Mouse (Mus musculus) embryonic facial prominence, embryonic 11.5 days (tissue): ENCODE data around the gene Hpn. TPM values are rescaled to one million over a fixed set of nuclear protein-coding genes. Genes with fewer than 3 reads are reported as not detected.

Source experiments
- ATAC-seq: fragments of 200-750 bp; cut with Nextera tagmentation; replicated peaks from 2 replicates; pipeline ENCODE4 v1.8.0; 2017; ENCODE audit warnings: low read depth; ENCODE audit not compliant: insufficient number of reproducible peaks, low FRiP score, low TSS enrichment
- DNase-seq: peaks from one replicate; pipeline ENCODE4 v3.0.0-alpha.2; 2015; ENCODE audit warnings: low spot score
- H3K27ac ChIP-seq: fragments of 300-500 bp; sonication (generic); replicated peaks from 2 replicates; pipeline ENCODE4 v1.5.1; 2014; ENCODE audit warnings: mild to moderate bottlenecking, low read depth, low read length, control low read depth
- H3K27me3 ChIP-seq: fragments of 300-500 bp; sonication (generic); 2 replicates; pipeline ENCODE4 v1.6.1; 2014; ENCODE audit warnings: mild to moderate bottlenecking, low read length, moderate library complexity, mixed read lengths; ENCODE audit not compliant: control insufficient read depth, insufficient read depth
- H3K36me3 ChIP-seq: fragments of 300-500 bp; sonication (generic); replicated peaks from 2 replicates; pipeline ENCODE4 v1.6.1; 2014; ENCODE audit warnings: low read depth, mild to moderate bottlenecking, low read length, moderate library complexity, mixed read lengths; ENCODE audit not compliant: control insufficient read depth, insufficient read depth
- H3K4me1 ChIP-seq: fragments of 300-500 bp; sonication (generic); 2 replicates; pipeline ENCODE4 v1.6.1; 2014; ENCODE audit warnings: low read length, mixed read lengths; ENCODE audit not compliant: control insufficient read depth, insufficient read depth
- H3K4me2 ChIP-seq: fragments of 300-500 bp; sonication (generic); 2 replicates; pipeline ENCODE4 v1.6.1; 2014; ENCODE audit warnings: low read depth, mild to moderate bottlenecking, control low read depth, low read length, moderate library complexity
- H3K4me3 ChIP-seq: fragments of 300-500 bp; sonication (generic); 2 replicates; pipeline ENCODE4 v1.5.1; 2014; ENCODE audit warnings: low read depth, low read length, control low read depth
- H3K9ac ChIP-seq: fragments of 300-500 bp; sonication (generic); replicated peaks from 2 replicates; pipeline ENCODE4 v1.6.1; 2014; ENCODE audit warnings: mild to moderate bottlenecking, control low read depth, low read length
- H3K9me3 ChIP-seq: fragments of 300-500 bp; sonication (generic); replicated peaks from 2 replicates; pipeline ENCODE4 v1.6.1; 2016; ENCODE audit warnings: mild to moderate bottlenecking, low read length, inconsistent platforms, mixed read lengths; ENCODE audit not compliant: control insufficient read depth
- WGBS: fragments of 180-500 bp; shearing (Covaris S2); extraction: QIAGEN DNeasy Blood & Tissue Kit; methylation state at CpG from one replicate; pipeline ENCODE4 v1.1.7; 2014; 5-methylcytosine and 5-hydroxymethylcytosine counted together
- polyA plus RNA-seq: library from polyadenylated mRNA; unstranded; fragments of >200 nt; fragmentation: Nextera tagmentation; extraction: Ambion mirVana; gene quantifications from 2 replicates; pipeline ENCODE4 v1.2.1, GENCODE M21; 2014

The Hpn gene
- 2.2 and 3.6 TPM in 2 replicates for polyA plus RNA-seq

GRCm38 (mm10) chr7:31115182-31115581 is at the start of gene Hpn:
Gene Hpn, minus strand, starts transcription at chr7:31115290.
- no peak within 1 kb of the TSS for H3K27ac ChIP-seq
- no peaks in the 10 kb centered on the region for H3K36me3 ChIP-seq
- H3K27me3 ChIP-seq, result peaks cover 2% of the 10 kb centered on the region; the same call in 1 of the 2 replicates
- 15% methylated on average over 15 of the region's 15 CpGs for WGBS
- peaks cover 3% of the 10 kb centered on the region; the same call in 1 of the 2 replicates for H3K4me1 ChIP-seq
- DNase-seq (no peak), ATAC-seq (peak; percentile 19; the same call in 1 of the 2 replicates)
- no peaks in the 10 kb centered on the region for H3K9me3 ChIP-seq
- peak within 1 kb of the TSS; percentile 26; the same call in 1 of the 2 replicates for H3K4me2 ChIP-seq
- H3K9ac ChIP-seq, result peak within 1 kb of the TSS; percentile 22; the same call in 1 of the 2 replicates
- no peak within 1 kb of the TSS; the same call in 1 of the 2 replicates for H3K4me3 ChIP-seq

GRCm38 (mm10) chr7:31164748-31165147 is 49.7 kb upstream of the Hpn start:
- ATAC-seq, result no peak

GRCm38 (mm10) chr7:31163666-31164577 is 48.8 kb upstream of the Hpn start:
- Histone ChIP-seq H3K9ac (no peak overlapping the region), H3K27ac (no peak overlapping the region), H3K36me3 (no peaks in the 10 kb centered on the region), H3K27me3 (no peaks in the 10 kb centered on the region), H3K4me3 (no peak overlapping the region), H3K4me2 (no peak overlapping the region), H3K9me3 (no peaks in the 10 kb centered on the region), H3K4me1 (no peaks in the 10 kb centered on the region)
- ATAC-seq, result no peak
- WGBS, result 66% methylated on average over 3 of the region's 3 CpGs
- no peak for DNase-seq

More at GRCm38 (mm10) chr7:31164748-31165147, 49.7 kb upstream of the Hpn start:
- 76% methylated on average over 1 of the region's 1 CpGs for WGBS
- DNase-seq, result no peak
- H3K9me3 ChIP-seq, result no peaks in the 10 kb centered on the region
- H3K36me3 ChIP-seq, result no peaks in the 10 kb centered on the region
- H3K27ac ChIP-seq, result no peak overlapping the region
- no peak overlapping the region for H3K4me2 ChIP-seq
- H3K4me3 ChIP-seq, result no peak overlapping the region
- H3K4me1 ChIP-seq, result no peaks in the 10 kb centered on the region
- no peak overlapping the region for H3K9ac ChIP-seq
- H3K27me3 ChIP-seq, result no peaks in the 10 kb centered on the region

GRCm38 (mm10) chr7:31162324-31162723 is 47.2 kb upstream of the Hpn start:
- WGBS, result 73% methylated on average over 11 of the region's 11 CpGs
- Histone ChIP-seq H3K9me3 (no peaks in the 10 kb centered on the region), H3K4me1 (no peaks in the 10 kb centered on the region), H3K27me3 (no peaks in the 10 kb centered on the region), H3K27ac (no peak overlapping the region), H3K9ac (no peak overlapping the region), H3K36me3 (no peaks in the 10 kb centered on the region), H3K4me3 (no peak overlapping the region), H3K4me2 (no peak overlapping the region)
- ATAC-seq (no peak), DNase-seq (no peak)

GRCm38 (mm10) chr7:31161831-31162230 is 46.7 kb upstream of the Hpn start:
- Histone ChIP-seq H3K9me3 (no peaks in the 10 kb centered on the region), H3K9ac (no peak overlapping the region), H3K4me3 (no peak overlapping the region), H3K27me3 (no peaks in the 10 kb centered on the region), H3K36me3 (no peaks in the 10 kb centered on the region), H3K27ac (no peak overlapping the region), H3K4me1 (no peaks in the 10 kb centered on the region), H3K4me2 (no peak overlapping the region)
- ATAC-seq (no peak), DNase-seq (no peak)
- 49% methylated on average over 3 of the region's 3 CpGs for WGBS

- no peak overlapping the region for H3K4me3 ChIP-seq
- no peak overlapping the region for H3K9ac ChIP-seq
- no peaks in the 10 kb centered on the region for H3K9me3 ChIP-seq
- no peaks in the 10 kb centered on the region for H3K4me1 ChIP-seq
- no peaks in the 10 kb centered on the region for H3K36me3 ChIP-seq
- DNase-seq (no peak), ATAC-seq (no peak)
- 73% methylated on average over 3 of the region's 3 CpGs for WGBS
- H3K27ac ChIP-seq, result no peak overlapping the region
- no peaks in the 10 kb centered on the region for H3K27me3 ChIP-seq
- H3K4me2 ChIP-seq, result no peak overlapping the region
These were observed 46.2 kb upstream of the Hpn start for GRCm38 (mm10) chr7:31161246-31161645.

- Histone ChIP-seq H3K27me3 (no peaks in the 10 kb centered on the region), H3K9ac (no peak overlapping the region), H3K4me1 (no peaks in the 10 kb centered on the region), H3K4me2 (no peak overlapping the region), H3K36me3 (no peaks in the 10 kb centered on the region), H3K27ac (no peak overlapping the region), H3K4me3 (no peak overlapping the region), H3K9me3 (no peaks in the 10 kb centered on the region)
- DNase-seq (no peak), ATAC-seq (no peak)
- WGBS, result 93% methylated on average over 5 of the region's 5 CpGs
These were observed 45.7 kb upstream of the Hpn start for GRCm38 (mm10) chr7:31160763-31161162.
